15 mouse cellular contexts compared by ENCODE assay signal in the genomic region with DNA sequence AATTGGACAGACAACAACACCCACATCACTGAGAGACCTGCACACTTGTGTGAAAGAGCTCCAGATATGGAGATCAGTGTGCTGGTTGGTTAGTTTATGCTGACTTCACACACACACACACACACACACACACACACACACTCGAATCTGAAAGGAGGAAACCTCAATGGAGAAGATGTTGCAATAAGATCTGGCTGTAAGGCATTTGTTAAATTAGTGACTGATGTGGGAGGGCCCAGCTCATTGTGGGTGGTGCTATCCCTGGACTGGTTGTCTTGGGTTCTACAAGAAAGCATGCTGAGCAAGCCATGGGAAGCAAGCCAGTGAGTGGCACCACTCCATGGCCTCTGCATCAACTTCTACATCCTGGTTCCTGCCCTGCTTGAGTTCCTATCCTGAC.
"Had no signal": no experiment of that assay in that cellular context is flagged by ENCODE, and none has a peak within 500 bp of the region (broad histone marks: within the 10 kb centered on the region; RNA-seq: fewer than 3 reads in every experiment).

No protein-coding gene starts in this region.

- H3K27me3 ChIP-seq: liver, embryonic 13.5 days; lung, embryonic 15.5 days; stomach, embryonic 15.5 days had no signal

- H3K36me3 ChIP-seq: kidney, embryonic 15.5 days; limb, embryonic 10.5 days; limb, embryonic 13.5 days; liver, embryonic 13.5 days; lung, embryonic 15.5 days; stomach, embryonic 15.5 days had no signal

- H3K27ac ChIP-seq: kidney, embryonic 15.5 days; limb, embryonic 10.5 days; limb, embryonic 13.5 days; liver, embryonic 13.5 days; lung, embryonic 15.5 days; stomach, embryonic 15.5 days had no signal

- H3K4me3 ChIP-seq: kidney, embryonic 15.5 days; limb, embryonic 10.5 days; limb, embryonic 13.5 days; liver, embryonic 13.5 days; lung, embryonic 15.5 days; stomach, embryonic 15.5 days had no signal

- H3K4me2 ChIP-seq: kidney, embryonic 15.5 days; limb, embryonic 13.5 days; liver, embryonic 13.5 days; lung, embryonic 15.5 days; midbrain, embryonic 11.5 days; stomach, embryonic 15.5 days had no signal

- H3K4me1 ChIP-seq: liver, embryonic 13.5 days; stomach, embryonic 15.5 days had no signal

- DNase-seq: kidney, adult 11 months; kidney, adult 8-10 months; kidney, postnatal 10 days; kidney, postnatal 4 days; liver, embryonic 13.5 days; lung, postnatal 36 days; midbrain, embryonic 14.5 days; right cerebral cortex, postnatal 4 days; thymus, postnatal 36 days had no signal

- H3K9ac ChIP-seq: kidney, embryonic 15.5 days; limb, embryonic 13.5 days; liver, embryonic 13.5 days; lung, embryonic 15.5 days; stomach, embryonic 15.5 days had no signal

- H3K9me3 ChIP-seq: kidney, embryonic 15.5 days; limb, embryonic 10.5 days; limb, embryonic 13.5 days; liver, embryonic 13.5 days; lung, embryonic 15.5 days; stomach, embryonic 15.5 days had no signal
